Mouse (Mus musculus) lung, embryonic 14.5 days (tissue): Measurements from ENCODE around the gene Efna2. TPM values are rescaled to one million over a fixed set of nuclear protein-coding genes. Genes with fewer than 3 reads are reported as not detected.

Experiments used
- ATAC-seq: fragments of 200-750 bp; cut with Nextera tagmentation; 2 replicates; pipeline ENCODE4 v1.8.0; 2017; ENCODE audit warnings: mild to moderate bottlenecking, moderate TSS enrichment, moderate library complexity; ENCODE audit not compliant: insufficient read depth
- DNase-seq: peaks from one replicate; pipeline ENCODE4 v3.0.0-alpha.2; 2015
- H3K27ac ChIP-seq: fragments of 300-500 bp; sonication (generic); 2 replicates; pipeline ENCODE4 v1.5.1; 2014; ENCODE audit warnings: low read depth, mild to moderate bottlenecking, moderate library complexity
- H3K27me3 ChIP-seq: fragments of 300-500 bp; sonication (generic); 2 replicates; pipeline ENCODE4 v1.6.1; 2014; ENCODE audit warnings: low read length, control low read depth; ENCODE audit not compliant: insufficient read depth
- H3K36me3 ChIP-seq: fragments of 300-500 bp; sonication (generic); 2 replicates; pipeline ENCODE4 v1.6.1; 2014; ENCODE audit warnings: control low read depth; ENCODE audit not compliant: insufficient read depth
- H3K4me1 ChIP-seq: fragments of 300-500 bp; sonication (generic); 2 replicates; pipeline ENCODE4 v1.6.1; 2014; ENCODE audit warnings: antibody characterized with exemption, control low read depth; ENCODE audit not compliant: insufficient read depth
- H3K4me2 ChIP-seq: fragments of 300-500 bp; sonication (generic); 2 replicates; pipeline ENCODE4 v1.6.1; 2014; ENCODE audit warnings: mild to moderate bottlenecking
- H3K4me3 ChIP-seq: fragments of 300-500 bp; sonication (generic); 2 replicates; pipeline ENCODE4 v1.5.1; 2014; ENCODE audit warnings: low read depth, low read length
- H3K9ac ChIP-seq: fragments of 300-500 bp; sonication (generic); 2 replicates; pipeline ENCODE4 v1.6.1; 2014
- H3K9me3 ChIP-seq: fragments of 300-500 bp; sonication (generic); 2 replicates; pipeline ENCODE4 v1.6.1; 2016; ENCODE audit warnings: low read depth, low read length, control low read depth
- CTCF ChIP-seq: IDR thresholded peaks from 2 replicates; pipeline ENCODE4 v1.5.1; 2016; ENCODE audit warnings: antibody characterized with exemption, low read depth
- WGBS: fragments of 180-500 bp; shearing (Covaris S2); extraction: QIAGEN DNeasy Blood & Tissue Kit; methylation state at CpG from one replicate; pipeline ENCODE4 v1.1.7; 2014; 5-methylcytosine and 5-hydroxymethylcytosine counted together
- polyA plus RNA-seq: library from polyadenylated mRNA; unstranded; fragments of >200 nt; fragmentation: Nextera tagmentation; extraction: Ambion mirVana; gene quantifications from 2 replicates; pipeline ENCODE4 v1.2.1, GENCODE M21; 2014

Efna2 gene
- polyA plus RNA-seq, 1 experiment from 2014 or later: 22.7 TPM

DNA sequence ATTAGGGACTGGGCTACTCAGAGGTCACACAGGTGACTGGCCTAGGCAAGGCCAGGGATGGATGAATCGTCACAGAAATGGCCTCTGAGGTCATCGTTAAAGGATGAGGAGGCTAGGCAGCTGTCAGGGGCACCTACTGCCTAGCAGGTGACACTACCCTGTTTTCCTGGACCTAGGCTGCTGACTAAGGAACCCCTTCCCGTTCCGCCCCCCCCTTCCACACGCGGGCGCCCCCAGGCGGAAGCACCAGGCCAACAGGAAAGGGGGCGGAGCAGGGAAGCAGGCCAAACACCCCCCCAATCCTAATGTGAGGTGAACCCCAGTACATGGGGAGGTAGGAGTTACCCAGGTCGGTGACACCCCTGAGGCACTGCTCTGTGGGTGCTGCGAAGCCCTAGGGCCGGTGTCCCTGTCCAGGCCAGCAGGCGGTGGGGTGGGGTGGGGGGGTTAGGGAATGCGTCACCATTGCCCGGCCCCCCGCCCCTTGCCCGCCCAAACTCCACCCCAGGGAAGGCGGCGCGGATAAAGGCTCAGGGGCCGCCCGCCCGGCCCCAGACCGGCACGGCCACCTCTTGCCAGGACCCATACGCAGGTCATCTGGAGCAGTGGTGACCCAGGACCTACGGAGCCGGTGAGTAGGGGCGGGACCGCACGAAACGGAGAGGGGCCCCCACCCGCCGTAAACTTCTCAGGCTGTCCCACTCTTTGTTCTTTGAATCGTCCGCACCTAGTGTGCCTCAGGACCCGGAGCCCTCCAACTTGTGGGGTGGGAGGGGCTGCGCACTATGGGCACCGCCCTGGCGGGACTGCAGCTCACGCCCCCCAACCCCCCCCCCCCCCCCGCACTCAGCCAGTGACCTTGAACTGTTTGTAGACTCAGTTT is 31.3 kb upstream of the Efna2 start, which contains the start of gene Midn:
TSS of gene Midn (plus strand) at position 554 of the 883 bp plus-strand sequence.
- no peaks in the 10 kb centered on the region for H3K9me3 ChIP-seq
- H3K27me3 ChIP-seq: no peaks in the 10 kb centered on the region
- ATAC-seq (peak; percentile 41), DNase-seq (peak; percentile 87)
- peak within 1 kb of the TSS; percentile 100 for H3K27ac ChIP-seq
- peaks cover 9% of the 10 kb centered on the region; the same call in 1 of the 2 replicates for H3K4me1 ChIP-seq
- H3K36me3 ChIP-seq: peaks cover 65% of the 10 kb centered on the region
- 1% methylated on average over 29 of the region's 42 CpGs for WGBS
- H3K4me2 ChIP-seq: peak within 1 kb of the TSS; percentile 63
- peak; percentile 73 for TF ChIP-seq CTCF
- peak within 1 kb of the TSS; percentile 96 for H3K9ac ChIP-seq
- H3K4me3 ChIP-seq: peak within 1 kb of the TSS; percentile 99

DNA sequence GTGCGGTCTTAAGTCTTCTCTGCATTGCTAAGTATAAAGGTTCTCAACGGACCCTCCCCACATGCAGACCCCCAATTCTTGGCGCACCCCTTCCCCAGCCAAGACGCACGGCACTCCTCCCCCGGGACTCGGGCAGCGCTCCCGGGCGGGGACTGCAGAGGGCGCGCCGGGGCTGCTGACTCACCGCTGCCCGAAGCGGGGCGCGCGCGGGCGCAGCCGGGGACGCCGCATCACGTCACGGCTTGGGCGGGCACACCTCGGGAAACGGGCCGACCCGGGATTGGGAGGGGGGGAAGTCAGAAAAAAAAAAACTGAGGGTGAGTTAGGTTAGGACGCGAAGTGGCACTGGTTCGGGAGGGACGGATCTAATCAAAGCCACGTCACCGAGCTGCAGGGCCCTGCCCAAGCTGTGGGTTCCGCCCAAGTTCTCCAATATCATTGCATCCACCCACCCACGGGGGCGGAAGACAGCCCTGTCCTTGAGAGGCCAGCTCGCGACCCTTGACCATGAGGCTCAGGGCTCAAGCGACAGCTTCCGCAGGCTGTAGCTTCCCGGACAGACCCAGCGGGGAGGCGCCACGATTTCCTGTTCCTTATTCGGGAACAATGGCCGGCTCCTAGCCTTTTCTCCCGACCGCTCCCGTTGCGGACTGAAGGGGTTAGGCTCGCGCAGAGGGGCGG is 30.5 kb upstream of the Efna2 start:
- peak overlapping the region; percentile 63 for H3K4me2 ChIP-seq
- peak; percentile 52 for TF ChIP-seq CTCF
- peak overlapping the region; percentile 100 for H3K27ac ChIP-seq
- DNase-seq (peak; percentile 97), ATAC-seq (peak; percentile 51)
- no peaks in the 10 kb centered on the region for H3K9me3 ChIP-seq
- peak overlapping the region; percentile 96 for H3K9ac ChIP-seq
- no peaks in the 10 kb centered on the region for H3K27me3 ChIP-seq
- H3K4me1 ChIP-seq: peaks cover 10% of the 10 kb centered on the region; the same call in 1 of the 2 replicates
- H3K4me3 ChIP-seq: peak overlapping the region; percentile 99
- peaks cover 68% of the 10 kb centered on the region for H3K36me3 ChIP-seq
- WGBS: under 1% methylated on average over 57 of the region's 57 CpGs

DNA sequence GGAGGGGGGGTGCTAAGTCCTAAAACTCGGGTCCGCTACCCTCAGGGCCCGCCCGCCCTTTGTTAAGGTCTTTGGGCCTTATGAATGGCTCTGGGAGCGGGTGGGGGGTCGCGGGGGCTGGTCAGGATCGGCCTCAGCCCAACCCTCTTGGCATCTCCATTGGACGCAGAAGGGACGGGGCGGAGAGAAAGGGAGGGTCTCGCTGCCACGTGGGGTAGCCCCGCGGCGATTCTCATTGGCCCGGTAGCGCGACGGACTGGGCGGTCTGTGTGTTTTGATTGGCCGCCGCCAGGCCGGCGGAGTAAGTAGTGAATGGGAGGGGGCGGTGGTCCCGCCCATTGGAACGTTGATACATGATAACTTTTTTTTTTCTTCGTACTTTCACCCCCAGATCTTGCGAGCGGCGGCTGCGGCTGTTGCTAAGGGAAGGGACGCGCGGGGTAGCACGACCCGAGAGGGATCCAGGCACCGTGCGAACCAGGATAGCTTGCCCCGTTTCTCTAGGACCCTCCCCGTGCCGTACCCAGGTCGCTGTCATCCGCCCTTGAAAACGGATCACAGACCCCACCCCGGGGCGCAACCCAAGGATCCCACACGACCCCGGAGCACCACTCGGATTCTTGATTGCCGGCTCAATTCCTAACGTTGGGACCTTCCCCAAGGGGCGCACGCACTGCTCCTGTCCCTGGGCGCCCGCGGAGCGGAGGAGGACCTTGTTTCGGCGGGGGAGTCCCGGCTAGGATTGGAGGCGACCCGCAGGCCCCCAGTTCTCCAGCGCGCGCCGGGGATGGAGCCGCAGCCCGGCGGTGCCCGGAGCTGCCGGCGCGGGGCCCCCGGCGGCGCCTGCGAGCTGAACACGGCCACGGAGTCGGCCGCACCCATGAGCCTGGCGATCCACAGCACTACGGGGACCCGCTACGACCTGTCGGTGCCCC is 29.7 kb upstream of the Efna2 start:
- peak overlapping the region; percentile 100 for H3K27ac ChIP-seq
- H3K4me1 ChIP-seq: peaks cover 10% of the 10 kb centered on the region; the same call in 1 of the 2 replicates
- DNase-seq: peak; percentile 99
- H3K4me3 ChIP-seq: peak overlapping the region; percentile 99
- H3K9ac ChIP-seq: peak overlapping the region; percentile 99
- no peak for TF ChIP-seq CTCF
- H3K36me3 ChIP-seq: peaks cover 69% of the 10 kb centered on the region
- no peaks in the 10 kb centered on the region for H3K27me3 ChIP-seq
- peak overlapping the region; percentile 100 for H3K4me2 ChIP-seq
- no peaks in the 10 kb centered on the region for H3K9me3 ChIP-seq
- peak; percentile 79 for ATAC-seq
- under 1% methylated on average over 88 of the region's 88 CpGs for WGBS

DNA sequence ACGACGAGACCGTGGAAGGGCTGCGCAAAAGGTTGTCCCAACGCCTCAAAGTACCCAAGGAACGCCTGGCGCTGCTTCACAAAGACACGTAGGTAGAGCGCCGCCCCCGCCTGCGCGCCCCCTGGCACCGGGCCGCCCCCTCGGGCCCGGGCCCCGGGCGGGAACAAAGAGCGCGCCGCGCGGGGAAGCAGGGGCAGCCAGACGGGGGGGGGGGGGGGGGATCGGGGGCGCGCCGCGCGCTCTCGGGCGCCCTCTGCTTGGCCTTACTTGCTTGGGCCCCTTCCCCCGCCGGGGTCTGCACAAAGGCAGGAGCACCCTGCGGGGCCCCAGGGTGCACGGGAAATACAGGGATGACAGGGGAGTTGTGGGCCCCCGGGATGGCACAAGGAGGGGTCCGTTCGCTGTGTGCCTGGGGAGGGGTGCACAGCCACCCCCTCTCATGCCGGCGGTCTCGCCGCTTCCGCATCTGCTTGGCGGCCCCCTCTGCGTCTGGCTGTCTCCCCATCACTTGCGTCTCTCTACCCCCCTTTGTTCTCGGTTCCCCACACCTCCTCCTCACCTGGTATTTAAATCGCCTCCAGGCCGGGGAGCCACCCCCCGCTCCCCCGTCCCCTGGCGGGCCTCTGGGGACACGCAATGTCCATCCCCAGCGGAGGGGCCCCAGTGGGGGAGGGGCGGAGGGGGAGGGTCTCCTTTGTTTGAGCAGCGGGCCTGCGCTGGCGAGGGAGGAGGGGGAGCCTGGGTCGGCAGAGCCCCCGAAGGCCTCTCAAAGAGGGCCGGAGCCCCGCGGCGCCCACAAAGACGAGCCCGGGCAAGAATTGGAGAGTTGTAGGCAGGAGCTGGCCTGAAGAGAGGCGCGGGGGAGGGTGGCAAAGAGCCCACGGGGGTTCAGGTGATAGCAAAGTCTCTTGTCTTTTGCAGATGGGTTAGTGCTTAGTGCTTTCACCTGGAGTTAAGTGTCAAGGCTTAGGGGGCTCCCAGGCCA is 28.8 kb upstream of the Efna2 start:
- under 1% methylated on average over 66 of the region's 71 CpGs for WGBS
- peak; percentile 28 for TF ChIP-seq CTCF
- peaks cover 69% of the 10 kb centered on the region for H3K36me3 ChIP-seq
- no peaks in the 10 kb centered on the region for H3K9me3 ChIP-seq
- peak overlapping the region; percentile 100 for H3K4me2 ChIP-seq
- H3K9ac ChIP-seq: peak overlapping the region; percentile 99
- peak overlapping the region; percentile 100 for H3K27ac ChIP-seq
- peaks cover 10% of the 10 kb centered on the region; the same call in 1 of the 2 replicates for H3K4me1 ChIP-seq
- DNase-seq: peak; percentile 83
- H3K4me3 ChIP-seq: peak overlapping the region; percentile 99
- ATAC-seq: no peak
- H3K27me3 ChIP-seq: no peaks in the 10 kb centered on the region

DNA sequence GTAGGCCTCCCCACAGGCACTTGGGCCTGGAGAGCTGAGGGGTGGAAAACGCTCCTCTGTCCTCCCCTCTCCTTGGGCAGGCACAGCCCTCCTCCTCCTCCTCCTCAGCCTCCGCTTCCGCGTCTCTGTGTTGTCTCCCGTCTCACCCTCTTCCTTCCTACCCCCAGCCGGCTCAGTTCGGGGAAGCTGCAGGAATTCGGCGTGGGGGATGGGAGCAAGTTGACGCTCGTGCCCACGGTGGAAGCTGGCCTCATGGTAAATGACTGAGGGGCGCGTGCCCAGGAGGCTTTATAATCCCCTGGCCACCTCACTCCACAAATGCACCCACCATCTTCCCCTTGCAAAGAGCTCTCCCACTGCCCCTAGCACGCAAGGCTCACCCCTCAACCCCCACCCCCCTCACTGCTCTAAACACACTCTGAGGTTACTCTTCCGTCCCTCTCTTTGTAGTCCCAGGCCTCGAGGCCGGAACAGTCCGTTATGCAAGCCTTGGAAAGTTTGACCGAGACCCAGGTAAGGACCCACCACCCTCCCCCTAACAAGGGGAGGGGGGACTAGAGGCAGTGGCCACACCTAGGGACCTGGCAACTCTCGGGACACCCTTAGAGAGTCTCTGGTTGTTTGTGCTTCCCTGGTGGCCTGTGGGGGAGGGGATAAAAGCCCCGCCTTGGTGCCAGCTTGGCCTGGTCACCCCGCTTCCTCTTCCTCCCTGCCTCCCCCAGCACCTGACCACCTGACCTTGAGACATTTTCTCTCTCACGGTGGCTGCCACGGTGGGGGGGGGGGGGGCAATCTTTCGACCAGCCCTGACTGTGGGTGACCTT is 27.9 kb upstream of the Efna2 start:
- no peaks in the 10 kb centered on the region for H3K27me3 ChIP-seq
- ATAC-seq: no peak
- peak; percentile 81 for DNase-seq
- TF ChIP-seq CTCF: no peak
- H3K36me3 ChIP-seq: peaks cover 69% of the 10 kb centered on the region
- H3K4me2 ChIP-seq: peak overlapping the region; percentile 100
- peaks cover 10% of the 10 kb centered on the region; the same call in 1 of the 2 replicates for H3K4me1 ChIP-seq
- H3K9ac ChIP-seq: peak overlapping the region; percentile 99
- H3K27ac ChIP-seq: peak overlapping the region; percentile 100
- no peaks in the 10 kb centered on the region for H3K9me3 ChIP-seq
- H3K4me3 ChIP-seq: peak overlapping the region; percentile 99
- 0% methylated on average over 25 of the region's 26 CpGs for WGBS
